ENCODE assay signal across 19 mouse cellular contexts in the genomic region with DNA sequence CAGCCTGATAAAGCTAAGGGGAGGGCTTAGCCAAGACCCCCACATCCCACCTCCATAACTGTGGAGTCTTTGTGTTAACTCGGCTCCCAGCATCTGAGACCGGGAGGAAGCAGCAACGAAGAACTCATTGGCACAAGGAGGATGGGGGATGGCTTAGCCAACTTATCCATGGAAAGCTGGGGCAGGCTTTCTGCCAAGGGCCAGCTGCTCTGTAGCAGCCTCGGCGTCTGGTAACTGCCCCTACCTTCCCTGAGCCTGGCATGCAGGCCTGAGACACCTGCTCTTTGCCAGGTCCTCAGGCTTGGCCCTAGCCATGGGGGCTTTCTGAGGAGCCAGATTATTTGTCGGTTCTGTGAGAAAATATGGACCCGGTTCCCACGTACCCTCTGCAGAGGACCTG.
DNase-seq lines count a peak whose midpoint lies in the region; ATAC-seq and TF ChIP-seq lines count a peak whose summit lies in the region.
"Had no signal": no experiment of that assay in that cellular context is flagged by ENCODE, and none has a peak within 500 bp of the region (broad histone marks: within the 10 kb centered on the region; RNA-seq: fewer than 3 reads in every experiment).

No protein-coding gene starts in this region.

- H3K9ac ChIP-seq in hindbrain, embryonic 16.5 days (ENCODE audit: low read depth, low read length), result no peak overlapping the region
- H3K9ac ChIP-seq in hindbrain, embryonic 14.5 days, result no peak overlapping the region
- no peak overlapping the region for H3K9ac ChIP-seq in heart, adult 2 months (ENCODE audit: low read depth, low read length)
- H3K9ac ChIP-seq in kidney, embryonic 16.5 days (replicated peaks; ENCODE audit: low read length), result no peak overlapping the region
- H3K9ac ChIP-seq: liver, embryonic 14.5 days; midbrain, embryonic 12.5 days; neural tube, embryonic 12.5 days had no signal

- no peak for TF ChIP-seq POLR2A in brain, embryonic 14.5 days (IDR thresholded peaks at IDR 0.05; ENCODE audit: borderline replicate concordance, extremely low read depth, insufficient read depth, insufficient read length, poor library complexity, severe bottlenecking)
- no peak for TF ChIP-seq POLR2A in heart, adult 2 months (IDR thresholded peaks at IDR 0.05; ENCODE audit: insufficient read depth, low read depth, low read length)

- H3K36me3 ChIP-seq in hindbrain, embryonic 16.5 days (ENCODE audit: control insufficient read depth, insufficient read depth, low read length), result no peaks in the 10 kb centered on the region
- H3K36me3 ChIP-seq in hindbrain, embryonic 14.5 days (replicated peaks; ENCODE audit: control insufficient read depth, insufficient read depth), result no peaks in the 10 kb centered on the region
- H3K36me3 ChIP-seq in heart, adult 2 months (ENCODE audit: control insufficient read depth, insufficient read depth, low read length), result no peaks in the 10 kb centered on the region
- no peaks in the 10 kb centered on the region for H3K36me3 ChIP-seq in kidney, embryonic 16.5 days (ENCODE audit: insufficient read depth, low read length)
- H3K36me3 ChIP-seq: G1E; heart, embryonic 10.5 days; midbrain, embryonic 12.5 days; neural tube, embryonic 12.5 days had no signal

- no peaks in the 10 kb centered on the region for H3K27me3 ChIP-seq in hindbrain, embryonic 16.5 days (replicated peaks; ENCODE audit: control insufficient read depth, insufficient read depth, low read length)
- H3K27me3 ChIP-seq in hindbrain, embryonic 14.5 days (ENCODE audit: control insufficient read depth, insufficient read depth, low read length), result no peaks in the 10 kb centered on the region
- no peaks in the 10 kb centered on the region for H3K27me3 ChIP-seq in heart, adult 2 months (ENCODE audit: control insufficient read depth, insufficient read depth, low read length)
- no peaks in the 10 kb centered on the region for H3K27me3 ChIP-seq in kidney, embryonic 16.5 days (ENCODE audit: insufficient read depth, low read length)
- H3K27me3 ChIP-seq: midbrain, embryonic 12.5 days; neural tube, embryonic 12.5 days had no signal

- no peaks in the 10 kb centered on the region for H3K79me2 ChIP-seq in heart, adult 2 months (replicated peaks; ENCODE audit: control insufficient read depth, insufficient read depth, low read length)

- H3K4me3 ChIP-seq in hindbrain, embryonic 16.5 days (ENCODE audit: low read length), result no peak overlapping the region
- H3K4me3 ChIP-seq in hindbrain, embryonic 14.5 days (replicated peaks; ENCODE audit: low read length), result no peak overlapping the region
- no peak overlapping the region for H3K4me3 ChIP-seq in heart, adult 2 months
- no peak overlapping the region for H3K4me3 ChIP-seq in kidney, embryonic 16.5 days (ENCODE audit: low read length)
- H3K4me3 ChIP-seq: erythroblast, embryonic 14.5 days; heart, embryonic 10.5 days; midbrain, embryonic 12.5 days; neural tube, embryonic 12.5 days had no signal

- H3K4me1 ChIP-seq in hindbrain, embryonic 16.5 days (ENCODE audit: control insufficient read depth, insufficient read depth, low read depth, low read length), result no peaks in the 10 kb centered on the region
- no peaks in the 10 kb centered on the region for H3K4me1 ChIP-seq in hindbrain, embryonic 14.5 days (replicated peaks; ENCODE audit: control insufficient read depth, insufficient read depth, low read length)
- H3K4me1 ChIP-seq in heart, adult 2 months (ENCODE audit: control insufficient read depth, insufficient read depth, low read length), result no peaks in the 10 kb centered on the region
- H3K4me1 ChIP-seq in kidney, embryonic 16.5 days (ENCODE audit: insufficient read depth, low read length), result no peaks in the 10 kb centered on the region
- H3K4me1 ChIP-seq: heart, embryonic 10.5 days; midbrain, embryonic 12.5 days; neural tube, embryonic 12.5 days had no signal

- intact Hi-C loops in heart, adult 2 months (cut with DNase I), result no loop called here

- H3K4me2 ChIP-seq in hindbrain, embryonic 16.5 days (ENCODE audit: low read length), result no peak overlapping the region
- H3K4me2 ChIP-seq in hindbrain, embryonic 14.5 days (replicated peaks), result no peak overlapping the region
- no peak overlapping the region for H3K4me2 ChIP-seq in kidney, embryonic 16.5 days (replicated peaks; ENCODE audit: low read depth, low read length)
- H3K4me2 ChIP-seq: midbrain, embryonic 12.5 days; neural tube, embryonic 12.5 days had no signal

- no peak overlapping the region for H3K27ac ChIP-seq in hindbrain, embryonic 16.5 days (ENCODE audit: low read depth, low read length)
- no peak overlapping the region for H3K27ac ChIP-seq in hindbrain, embryonic 14.5 days
- H3K27ac ChIP-seq in heart, adult 2 months, result no peak overlapping the region
- H3K27ac ChIP-seq in kidney, embryonic 16.5 days (ENCODE audit: low read length), result no peak overlapping the region
- H3K27ac ChIP-seq: heart, embryonic 10.5 days; kidney, postnatal 0 days; liver, embryonic 14.5 days; midbrain, embryonic 12.5 days; neural tube, embryonic 12.5 days had no signal

- no peak for DNase-seq in hindbrain, embryonic 14.5 days (ENCODE audit: low spot score)
- DNase-seq in brain, embryonic 14.5 days (ENCODE audit: low read depth), result peak; percentile 67
- DNase-seq in cerebellum, adult 8-10 months, result peak; percentile 77
- peak; percentile 35 to 67 for DNase-seq in gastrocnemius, adult 8-10 months (ENCODE audit: low spot score in 2 of 2)
- no peak for DNase-seq in heart, adult 2 months
- DNase-seq in ovary, adult 18-20 months (ENCODE audit: low spot score), result no peak
- DNase-seq: layer of hippocampus, adult 9-11 months; lung, postnatal 36 days; thymus, adult 18-20 months had no signal

- no peak for TF ChIP-seq EP300 in heart, adult 2 months (IDR thresholded peaks at IDR 0.05; ENCODE audit: insufficient read depth, low read depth, low read length)

- WGBS in hindbrain, embryonic 16.5 days, result 62% methylated on average over 8 of the region's 8 CpGs
- WGBS in hindbrain, embryonic 14.5 days, result 81% methylated on average over 8 of the region's 8 CpGs
- 54% methylated on average over 8 of the region's 8 CpGs for WGBS in heart, adult 2 months
- WGBS in kidney, embryonic 16.5 days, result 80% methylated on average over 8 of the region's 8 CpGs

- 0 out of 2 replicates have a peak, but pooled peaks have one; percentile 34 for ATAC-seq in hindbrain, embryonic 16.5 days
- no peak for ATAC-seq in hindbrain, embryonic 14.5 days (ENCODE audit: low FRiP score)
- ATAC-seq in kidney, embryonic 16.5 days (ENCODE audit: low FRiP score, low TSS enrichment), result no peak
- ATAC-seq: inflammation-experienced regulatory T-cells, adult 6 months had no signal

- TF ChIP-seq CTCF in brain, embryonic 14.5 days (IDR thresholded peaks at IDR 0.05; ENCODE audit: borderline replicate concordance, extremely low read depth, insufficient read depth, insufficient read length), result no peak
- no peak for TF ChIP-seq CTCF in heart, adult 2 months (IDR thresholded peaks at IDR 0.05)

- no peaks in the 10 kb centered on the region for H3K9me3 ChIP-seq in hindbrain, embryonic 16.5 days (ENCODE audit: control insufficient read depth, low read length)
- H3K9me3 ChIP-seq in hindbrain, embryonic 14.5 days (ENCODE audit: control insufficient read depth, low read length), result no peaks in the 10 kb centered on the region
- 0 out of 2 replicates have a peak, but pooled peaks cover 5% of the 10 kb centered on the region for H3K9me3 ChIP-seq in kidney, embryonic 16.5 days (ENCODE audit: low read length)
- H3K9me3 ChIP-seq: neural tube, embryonic 12.5 days had no signal

Comparison
In these comparisons a context has a peak if more than half of its experiments do, and no peak if none do; other contexts are left out.
1. DNase-seq: peak in brain, embryonic 14.5 days (single experiment), cerebellum, adult 8-10 months (single experiment) and gastrocnemius, adult 8-10 months (2 of 2); none in hindbrain, embryonic 14.5 days (single experiment), heart, adult 2 months (0 of 2) and ovary, adult 18-20 months (single experiment).